Mouse (Mus musculus) forebrain, embryonic 10.5 days (tissue): Measurements from ENCODE around the gene Bag6. TPM values are rescaled to one million over a fixed set of nuclear protein-coding genes. Genes with fewer than 3 reads are reported as not detected.

Experiments
- DNase-seq: peaks from one replicate; pipeline ENCODE4 v3.0.0-alpha.2; 2017; ENCODE audit warnings: low spot score; ENCODE audit errors: extremely low spot score
- H3K27ac ChIP-seq: fragments of 300-500 bp; sonication (generic); 2 replicates; pipeline ENCODE4 v1.5.1; 2016; ENCODE audit warnings: mild to moderate bottlenecking
- H3K27me3 ChIP-seq: fragments of 300-500 bp; sonication (generic); 2 replicates; pipeline ENCODE4 v1.6.1; 2016; ENCODE audit warnings: mild to moderate bottlenecking; ENCODE audit not compliant: poor library complexity, severe bottlenecking
- H3K36me3 ChIP-seq: fragments of 300-500 bp; sonication (generic); replicated peaks from 2 replicates; pipeline ENCODE4 v1.6.1; 2016; ENCODE audit warnings: mild to moderate bottlenecking, moderate library complexity
- H3K4me1 ChIP-seq: fragments of 300-500 bp; sonication (generic); 2 replicates; pipeline ENCODE4 v1.6.1; 2016
- H3K4me3 ChIP-seq: fragments of 300-500 bp; sonication (generic); 2 replicates; pipeline ENCODE4 v1.5.1; 2016; ENCODE audit warnings: mild to moderate bottlenecking, moderate library complexity
- H3K9me3 ChIP-seq: fragments of 300-500 bp; sonication (generic); 2 replicates; pipeline ENCODE4 v1.6.1; 2016; ENCODE audit warnings: mild to moderate bottlenecking, moderate library complexity
- WGBS: fragments of 180-500 bp; shearing (Covaris S2); methylation state at CpG from one replicate; pipeline ENCODE4 v1.1.7; 2016; 5-methylcytosine and 5-hydroxymethylcytosine counted together
- polyA plus RNA-seq: library from polyadenylated mRNA; unstranded; fragments of >200 nt; fragmentation: Nextera tagmentation; extraction: Ambion mirVana; gene quantifications from 2 replicates; pipeline ENCODE4 v1.2.1, GENCODE M21; 2016

Bag6 gene
- polyA plus RNA-seq, 1 experiment from 2014 or later = 69.0 TPM

GRCm38 (mm10) chr17:35156461-35157200 lies 21.7 kb downstream of the Bag6 start:
- Histone ChIP-seq H3K27ac (no peak overlapping the region), H3K4me3 (peak overlapping the region; percentile 7; the same call in 1 of the 2 replicates), H3K36me3 (peaks cover 100% of the 10 kb centered on the region), H3K27me3 (no peaks in the 10 kb centered on the region), H3K4me1 (peaks cover 6% of the 10 kb centered on the region), H3K9me3 (no peaks in the 10 kb centered on the region)
- no peak for DNase-seq
- 93% methylated on average over 33 of the region's 33 CpGs for WGBS

DNA sequence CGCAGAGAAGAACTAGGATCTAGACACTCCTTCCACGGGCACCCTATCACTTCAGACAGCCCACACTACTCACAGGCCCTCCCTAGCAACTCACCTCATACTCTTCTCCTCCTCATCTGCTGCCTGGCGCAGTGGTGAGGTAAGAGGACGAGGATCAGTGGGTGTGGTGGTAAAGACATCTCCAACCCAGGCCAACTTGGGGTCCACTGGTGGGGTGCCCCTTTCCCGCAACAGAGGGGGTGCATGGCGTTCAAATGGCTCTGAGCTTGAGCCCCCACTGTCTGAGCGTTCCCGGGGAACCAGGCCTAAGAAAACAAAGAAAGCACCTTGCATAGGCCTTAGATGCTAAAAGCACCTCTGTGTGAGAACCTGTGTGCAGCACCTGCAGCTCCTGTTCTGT lies 22.3 kb downstream of the Bag6 start:
- Histone ChIP-seq H3K9me3 (no peaks in the 10 kb centered on the region), H3K27ac (no peak overlapping the region), H3K27me3 (no peaks in the 10 kb centered on the region), H3K4me3 (no peak overlapping the region), H3K36me3 (peaks cover 100% of the 10 kb centered on the region), H3K4me1 (peaks cover 12% of the 10 kb centered on the region)
- 96% methylated on average over 8 of the region's 8 CpGs for whole genome bisulfite sequencing
- no peak for DNase-seq

DNA sequence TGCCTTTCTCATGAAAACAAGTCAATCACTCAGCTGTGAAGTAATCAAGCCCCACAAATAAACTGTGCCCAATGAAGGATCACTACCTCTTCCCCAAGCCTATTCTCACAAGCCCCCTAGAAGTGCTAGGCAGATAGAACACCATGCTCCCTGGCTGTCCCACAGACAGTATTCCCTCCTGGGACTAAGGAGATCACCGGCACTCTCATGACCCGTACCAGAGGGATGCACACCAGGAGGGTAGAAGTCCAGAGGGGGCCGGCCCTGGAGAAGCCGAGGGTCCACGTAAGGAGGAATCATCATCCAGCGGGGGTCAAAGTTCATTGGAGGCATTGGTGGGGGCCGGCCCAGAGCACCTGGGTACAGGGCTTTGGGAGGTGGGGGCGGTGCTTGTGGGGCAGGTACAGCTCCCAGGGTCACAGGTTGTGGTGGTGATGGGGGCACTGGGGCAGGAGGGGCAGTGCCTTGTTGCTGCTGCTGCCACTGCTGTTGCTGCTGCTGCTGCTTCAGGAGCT lies 22.7 kb downstream of the Bag6 start:
- 93% methylated on average over 8 of the region's 8 CpGs for WGBS
- no peak overlapping the region for H3K4me3 ChIP-seq

DNA sequence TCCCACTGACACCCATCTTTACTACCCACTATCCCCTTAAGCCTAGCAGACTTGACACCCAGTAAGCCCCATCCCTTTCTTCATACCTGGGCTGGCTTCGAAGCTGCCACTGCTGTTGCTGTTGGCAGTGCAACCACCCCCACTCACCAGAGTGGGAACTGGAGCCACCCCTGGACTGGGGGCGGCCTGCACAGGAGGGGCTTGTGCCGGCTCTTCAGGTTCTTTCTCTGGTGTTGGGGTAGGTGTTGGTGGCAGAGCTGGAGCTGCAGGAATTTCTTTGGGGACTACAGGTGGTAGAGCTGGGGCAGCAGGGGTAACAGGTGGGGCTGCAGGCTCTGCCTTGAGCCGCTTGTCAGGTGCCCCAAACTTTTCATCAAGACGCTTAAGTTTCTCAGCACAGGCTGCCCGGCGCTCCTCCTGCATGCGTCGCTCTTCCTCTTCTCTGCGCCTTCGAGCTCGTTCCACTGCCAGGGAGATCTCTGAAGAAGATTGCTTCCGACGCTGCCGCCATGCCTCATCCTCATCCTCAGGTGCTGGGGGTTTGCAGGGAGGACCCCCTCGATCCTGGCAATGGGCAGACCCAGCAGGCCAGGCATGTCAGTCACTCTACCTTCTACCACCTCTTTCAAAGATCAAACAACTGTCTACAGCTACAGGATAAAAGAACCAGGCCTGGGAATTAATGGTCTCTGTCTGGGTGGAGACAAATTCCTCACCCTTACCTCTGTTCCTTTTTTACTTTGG lies 24.0 kb downstream of the Bag6 start:
- no peak overlapping the region for H3K4me3 ChIP-seq
- H3K9me3 ChIP-seq = no peaks in the 10 kb centered on the region
- WGBS = 97% methylated on average over 16 of the region's 16 CpGs
- no peaks in the 10 kb centered on the region for H3K27me3 ChIP-seq
- H3K36me3 ChIP-seq = peaks cover 94% of the 10 kb centered on the region
- H3K4me1 ChIP-seq = peaks cover 26% of the 10 kb centered on the region
- no peak for DNase-seq
- no peak overlapping the region for H3K27ac ChIP-seq

More for the DNA sequence above, 22.7 kb downstream of the Bag6 start:
- DNase-seq = no peak
- Histone ChIP-seq H3K27me3 (no peaks in the 10 kb centered on the region), H3K27ac (no peak overlapping the region), H3K9me3 (no peaks in the 10 kb centered on the region), H3K4me1 (peaks cover 17% of the 10 kb centered on the region), H3K36me3 (peaks cover 100% of the 10 kb centered on the region)

DNA sequence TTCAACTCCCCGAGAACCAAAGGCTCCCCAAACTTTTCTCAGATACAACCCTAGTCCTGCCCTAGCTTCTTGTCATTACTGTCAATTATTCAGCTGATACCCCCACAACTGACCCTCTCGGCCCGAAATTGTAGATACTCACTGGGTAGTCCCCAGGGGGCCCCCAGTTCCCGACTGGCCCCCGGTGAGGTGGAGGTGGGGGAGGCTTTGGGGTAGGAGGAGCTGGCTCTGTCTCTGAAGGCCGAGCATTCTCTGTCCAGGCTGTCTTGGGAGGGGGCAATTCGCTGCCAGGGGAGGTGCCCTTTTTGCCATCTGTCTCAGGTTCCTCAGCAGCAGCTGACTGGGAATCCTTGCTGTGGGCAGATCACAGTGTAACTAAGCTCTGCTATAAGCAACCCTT lies 24.7 kb downstream of the Bag6 start:
- 84% methylated on average over 7 of the region's 7 CpGs for WGBS
- Histone ChIP-seq H3K36me3 (peaks cover 88% of the 10 kb centered on the region), H3K27me3 (no peaks in the 10 kb centered on the region)

GRCm38 (mm10) chr17:35161421-35161820 lies 26.4 kb downstream of the Bag6 start:
- Histone ChIP-seq H3K9me3 (no peaks in the 10 kb centered on the region), H3K27me3 (no peaks in the 10 kb centered on the region), H3K36me3 (peaks cover 70% of the 10 kb centered on the region), H3K4me1 (peaks cover 35% of the 10 kb centered on the region), H3K4me3 (peak overlapping the region; percentile 99), H3K27ac (no peak overlapping the region)
- WGBS = 92% methylated on average over 11 of the region's 11 CpGs
- DNase-seq = no peak

More for the DNA sequence above, 24.7 kb downstream of the Bag6 start:
- Histone ChIP-seq H3K4me3 (no peak overlapping the region), H3K4me1 (peaks cover 26% of the 10 kb centered on the region), H3K9me3 (no peaks in the 10 kb centered on the region), H3K27ac (no peak overlapping the region)
- no peak for DNase-seq

GRCm38 (mm10) chr17:35162121-35162520 lies 27.1 kb downstream of the Bag6 start:
- Histone ChIP-seq H3K4me3 (peak overlapping the region; percentile 99), H3K4me1 (peaks cover 38% of the 10 kb centered on the region), H3K36me3 (peaks cover 63% of the 10 kb centered on the region), H3K27ac (no peak overlapping the region), H3K9me3 (no peaks in the 10 kb centered on the region), H3K27me3 (no peaks in the 10 kb centered on the region)
- no peak for DNase-seq
- 86% methylated on average over 14 of the region's 14 CpGs for WGBS

- H3K27ac ChIP-seq = peak overlapping the region; percentile 99
- no peaks in the 10 kb centered on the region for H3K9me3 ChIP-seq
- no peak for DNase-seq
- 73% methylated on average over 12 of the region's 12 CpGs for WGBS
- peak overlapping the region; percentile 99 for H3K4me3 ChIP-seq
- H3K36me3 ChIP-seq = peaks cover 57% of the 10 kb centered on the region
- H3K4me1 ChIP-seq = peaks cover 38% of the 10 kb centered on the region
- H3K27me3 ChIP-seq = no peaks in the 10 kb centered on the region
Measured at GRCm38 (mm10) chr17:35162730-35163129, 27.8 kb downstream of the Bag6 start.

DNA sequence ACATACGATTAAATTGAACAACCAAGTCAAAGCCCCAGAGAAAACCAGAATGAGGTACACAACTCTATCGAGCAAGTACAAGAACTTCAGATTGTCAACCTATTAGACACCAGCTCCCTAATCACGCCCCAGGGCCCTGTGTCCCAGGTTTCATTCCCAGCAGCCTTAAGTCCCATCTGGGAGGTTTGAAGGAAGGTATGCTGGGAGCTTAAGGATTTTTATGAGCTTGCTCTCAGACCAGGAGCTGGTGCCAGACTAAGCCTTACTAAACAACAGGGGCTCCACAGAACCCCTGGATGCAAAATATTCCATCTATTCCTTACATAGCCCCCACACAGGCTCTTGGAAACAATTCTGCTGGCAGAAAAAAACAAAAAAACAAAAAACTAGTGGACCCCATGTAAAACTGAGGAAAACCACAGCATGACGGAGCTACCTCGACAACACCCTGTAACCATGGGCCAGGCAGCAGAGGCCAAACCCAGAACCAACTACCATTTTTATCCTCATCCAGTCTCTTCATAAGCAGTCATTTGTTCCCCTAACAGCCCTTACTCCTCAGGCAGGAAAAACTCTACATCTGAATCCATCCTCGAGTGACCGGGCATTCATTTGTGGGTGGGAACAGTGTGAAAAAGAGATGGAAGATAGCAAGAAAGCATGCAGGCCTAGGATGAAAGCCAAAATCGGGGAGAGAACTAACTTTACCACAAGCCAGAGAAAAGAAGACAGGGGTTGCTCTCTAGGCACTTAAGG lies 28.5 kb downstream of the Bag6 start:
- peaks cover 49% of the 10 kb centered on the region for H3K36me3 ChIP-seq
- no peaks in the 10 kb centered on the region for H3K27me3 ChIP-seq
- no peak for DNase-seq
- H3K27ac ChIP-seq = peak overlapping the region; percentile 99
- no peaks in the 10 kb centered on the region for H3K9me3 ChIP-seq
- peaks cover 38% of the 10 kb centered on the region for H3K4me1 ChIP-seq
- 26% methylated on average over 8 of the region's 8 CpGs for WGBS
- H3K4me3 ChIP-seq = peak overlapping the region; percentile 99

DNA sequence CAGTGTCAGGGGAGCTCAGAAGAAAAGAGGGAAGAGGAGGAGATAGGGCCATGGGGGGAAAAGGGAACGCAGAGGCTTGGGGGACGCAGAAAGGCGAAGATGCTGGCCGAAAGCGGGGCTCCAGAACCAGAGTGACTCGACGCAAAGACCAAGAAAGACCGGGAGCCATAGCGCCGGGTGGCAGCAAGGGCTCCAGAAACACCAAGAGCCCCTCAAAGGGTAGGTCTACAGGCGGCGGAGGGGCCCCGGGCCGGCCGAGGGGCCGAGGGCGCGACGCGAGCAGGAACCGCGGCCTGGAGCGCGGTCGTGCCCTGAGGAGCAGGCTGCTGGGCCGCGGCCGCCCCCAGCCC lies 29.2 kb downstream of the Bag6 start:
- Histone ChIP-seq H3K36me3 (peaks cover 42% of the 10 kb centered on the region), H3K4me1 (peaks cover 38% of the 10 kb centered on the region), H3K27me3 (no peaks in the 10 kb centered on the region), H3K9me3 (no peaks in the 10 kb centered on the region), H3K27ac (peak overlapping the region; percentile 99), H3K4me3 (peak overlapping the region; percentile 99)
- WGBS = 1% methylated on average over 27 of the region's 28 CpGs
- no peak for DNase-seq

GRCm38 (mm10) chr17:35164568-35165450 lies 29.8 kb downstream of the Bag6 start, which contains the start of gene Prrc2a:
Gene Prrc2a, minus strand, starts transcription at chr17:35164897.
- H3K9me3 ChIP-seq = no peaks in the 10 kb centered on the region
- H3K36me3 ChIP-seq = peaks cover 36% of the 10 kb centered on the region
- WGBS = under 1% methylated on average over 80 of the region's 89 CpGs
- peaks cover 38% of the 10 kb centered on the region for H3K4me1 ChIP-seq
- H3K27ac ChIP-seq = peak within 1 kb of the TSS; percentile 99
- DNase-seq = peak; percentile 99
- no peaks in the 10 kb centered on the region for H3K27me3 ChIP-seq
- peak within 1 kb of the TSS; percentile 99 for H3K4me3 ChIP-seq
